Mouse (Mus musculus): ENCODE measurements around the gene Polq. TPM values are rescaled to one million over a fixed set of nuclear protein-coding genes. Genes with fewer than 3 reads are reported as not detected.

The Polq gene
- polyA plus RNA-seq, 1 experiment from 2014 or later: 2.6 TPM

DNA sequence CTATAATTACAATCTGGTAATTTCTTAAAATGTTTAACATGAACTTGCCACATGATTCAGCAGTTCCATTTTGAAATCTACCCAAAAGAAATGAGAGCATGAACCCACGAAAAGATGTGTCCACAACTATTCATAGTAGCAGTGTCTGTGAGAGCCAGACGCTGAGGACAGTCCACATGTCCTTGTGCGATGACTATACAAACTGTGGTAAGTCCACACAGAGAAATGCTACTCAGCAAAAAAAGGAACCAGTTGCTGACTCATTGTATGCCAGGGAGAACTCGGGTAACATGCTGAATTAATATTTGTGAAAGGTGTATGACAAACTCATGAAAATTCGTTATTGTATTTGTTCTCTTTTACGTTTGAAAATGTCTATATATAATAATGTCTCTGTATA, 13.9 kb upstream of the Polq start:
- Histone ChIP-seq H3K4me2 (replicated peaks) (no peak overlapping the region), H3K9ac (no peak overlapping the region), H3K4me3 (replicated peaks; ENCODE audit: low read length) (no peak overlapping the region), H3K27ac (no peak overlapping the region), H3K4me1 (replicated peaks; ENCODE audit: control insufficient read depth, insufficient read depth, low read length) (no peaks in the 10 kb centered on the region), H3K36me3 (replicated peaks; ENCODE audit: control insufficient read depth, insufficient read depth) (no peaks in the 10 kb centered on the region), H3K27me3 (ENCODE audit: control insufficient read depth, insufficient read depth, low read length) (no peaks in the 10 kb centered on the region), H3K9me3 (ENCODE audit: control insufficient read depth, low read length) (no peaks in the 10 kb centered on the region)
- no peak for ATAC-seq (ENCODE audit: low FRiP score)
- no peak for DNase-seq (ENCODE audit: low spot score)
- 86% methylated on average over 6 of the region's 6 CpGs for WGBS

DNA sequence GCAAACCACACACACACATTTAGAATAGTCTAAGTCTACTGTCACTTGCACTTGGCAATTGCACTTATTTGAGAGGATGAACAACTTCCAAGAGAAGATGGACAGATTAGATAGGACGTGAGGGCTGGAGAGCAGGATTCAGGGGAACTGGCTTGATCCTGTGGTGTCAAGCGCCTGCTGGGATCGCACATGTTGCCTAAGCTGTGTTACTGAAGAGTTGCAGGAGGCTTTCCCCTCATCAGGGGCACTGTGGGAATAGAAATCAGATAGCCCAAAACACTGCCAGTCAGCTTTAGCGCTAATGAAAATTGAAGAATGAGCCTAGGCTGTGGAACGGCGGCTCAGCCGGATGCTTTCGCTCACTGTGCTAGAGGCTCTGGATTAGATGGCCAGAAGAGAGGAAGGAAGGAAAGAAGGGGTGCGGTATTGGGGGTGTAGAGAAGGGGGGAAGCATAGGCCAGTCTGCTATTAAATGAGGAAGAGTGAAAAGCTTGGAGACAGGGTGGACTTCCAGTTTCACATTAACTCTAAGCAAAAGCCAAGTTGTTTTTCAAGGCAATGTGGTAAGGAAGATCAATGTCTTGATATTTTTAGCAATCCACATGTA, 12.1 kb upstream of the Polq start:
- no peaks in the 10 kb centered on the region for H3K27me3 ChIP-seq (ENCODE audit: control insufficient read depth, insufficient read depth, low read length)
- H3K4me3 ChIP-seq (replicated peaks; ENCODE audit: low read length): no peak overlapping the region
- ATAC-seq (ENCODE audit: low FRiP score): no peak
- WGBS: 85% methylated on average over 9 of the region's 9 CpGs
- H3K4me1 ChIP-seq (replicated peaks; ENCODE audit: control insufficient read depth, insufficient read depth, low read length): no peaks in the 10 kb centered on the region
- H3K27ac ChIP-seq: no peak overlapping the region
- H3K4me2 ChIP-seq (replicated peaks): no peak overlapping the region
- no peaks in the 10 kb centered on the region for H3K36me3 ChIP-seq (replicated peaks; ENCODE audit: control insufficient read depth, insufficient read depth)
- H3K9me3 ChIP-seq (ENCODE audit: control insufficient read depth, low read length): no peaks in the 10 kb centered on the region
- DNase-seq (ENCODE audit: low spot score): no peak
- no peak overlapping the region for H3K9ac ChIP-seq

DNA sequence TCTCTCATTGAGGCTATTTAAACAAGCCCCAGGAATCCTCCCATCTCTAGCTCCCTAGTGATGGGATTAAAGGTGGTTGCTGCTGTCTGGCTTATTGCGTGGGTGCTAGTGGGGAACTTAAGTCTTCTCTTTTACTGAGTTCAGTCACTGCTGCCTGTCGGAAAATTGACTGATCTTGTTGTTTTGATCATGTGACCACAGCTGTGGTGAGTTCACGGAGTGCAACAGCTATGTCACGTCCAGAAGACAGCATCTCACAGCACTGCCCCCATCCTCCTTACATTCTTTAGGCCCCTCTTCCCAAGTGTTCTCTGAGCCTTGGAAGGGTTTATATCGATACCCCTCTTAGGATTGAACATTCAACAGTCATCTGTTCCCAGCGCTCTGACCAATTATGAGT, 2.3 kb upstream of the Polq start:
- Histone ChIP-seq H3K4me1 (replicated peaks; ENCODE audit: control insufficient read depth, insufficient read depth, low read length) (peaks cover 13% of the 10 kb centered on the region), H3K27ac (no peak overlapping the region), H3K9me3 (ENCODE audit: control insufficient read depth, low read length) (no peaks in the 10 kb centered on the region), H3K4me2 (replicated peaks) (no peak overlapping the region), H3K36me3 (replicated peaks; ENCODE audit: control insufficient read depth, insufficient read depth) (no peaks in the 10 kb centered on the region), H3K27me3 (ENCODE audit: control insufficient read depth, insufficient read depth, low read length) (no peaks in the 10 kb centered on the region), H3K9ac (no peak overlapping the region), H3K4me3 (replicated peaks; ENCODE audit: low read length) (no peak overlapping the region)
- ATAC-seq (ENCODE audit: low FRiP score) (no peak), DNase-seq (ENCODE audit: low spot score) (no peak)
- 68% methylated on average over 6 of the region's 6 CpGs for WGBS

DNA sequence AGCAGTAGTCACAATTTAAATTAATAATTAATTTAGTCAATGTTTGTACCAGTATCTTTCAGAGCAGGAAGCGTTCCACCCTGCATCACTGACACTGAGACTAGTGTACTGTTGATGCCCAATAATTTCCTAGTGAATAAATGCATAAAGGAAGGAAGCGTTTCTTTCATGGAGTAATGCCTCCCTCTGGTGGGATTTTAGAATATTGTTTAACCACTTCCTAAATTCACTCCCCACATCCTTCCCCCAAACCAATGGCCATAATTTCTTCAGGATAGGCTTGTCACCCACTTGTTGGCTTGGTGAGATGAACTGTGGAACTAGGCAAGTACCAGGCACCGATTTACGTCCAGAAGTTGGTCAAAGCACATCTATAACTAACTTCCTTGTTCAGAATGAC, 1.2 kb upstream of the Polq start:
- WGBS: 59% methylated on average over 4 of the region's 4 CpGs
- no peak overlapping the region for H3K4me2 ChIP-seq (replicated peaks)

DNA sequence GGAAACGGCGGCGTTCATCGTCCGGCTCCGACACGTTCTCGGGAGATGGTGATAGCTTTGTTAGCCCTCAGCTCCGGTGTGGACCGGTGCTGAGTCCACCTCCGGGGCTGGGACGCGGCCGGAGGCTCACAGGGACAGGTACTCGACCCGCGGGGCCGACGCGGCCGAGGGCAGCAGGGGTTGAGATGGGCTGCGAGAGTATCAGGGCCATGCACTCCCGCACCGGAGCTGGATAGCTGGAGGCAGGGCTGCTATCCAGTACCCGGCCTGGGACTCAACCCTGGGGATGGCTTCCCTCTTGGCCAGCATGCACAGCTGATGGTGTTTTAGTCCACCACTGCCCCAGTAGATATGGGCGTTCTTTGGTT, 320 bp downstream of the Polq start:
- DNase-seq (ENCODE audit: low spot score) (no peak), ATAC-seq (ENCODE audit: low FRiP score) (peak; percentile 67)
- H3K36me3 ChIP-seq (replicated peaks; ENCODE audit: control insufficient read depth, insufficient read depth): no peaks in the 10 kb centered on the region; the same call in 1 of the 2 replicates
- H3K4me2 ChIP-seq (replicated peaks): peak overlapping the region; percentile 86
- H3K27ac ChIP-seq: no peak overlapping the region
- peaks cover 13% of the 10 kb centered on the region for H3K4me1 ChIP-seq (replicated peaks; ENCODE audit: control insufficient read depth, insufficient read depth, low read length)
- H3K9me3 ChIP-seq (ENCODE audit: control insufficient read depth, low read length): no peaks in the 10 kb centered on the region
- no peaks in the 10 kb centered on the region for H3K27me3 ChIP-seq (ENCODE audit: control insufficient read depth, insufficient read depth, low read length)
- WGBS: under 1% methylated on average over 26 of the region's 26 CpGs
- H3K9ac ChIP-seq: peak overlapping the region; percentile 52
- H3K4me3 ChIP-seq (replicated peaks; ENCODE audit: low read length): peak overlapping the region; percentile 67

More for the DNA sequence above, 1.2 kb upstream of the Polq start:
- H3K36me3 ChIP-seq (replicated peaks; ENCODE audit: control insufficient read depth, insufficient read depth): no peaks in the 10 kb centered on the region
- peak; percentile 52; the same call in 1 of the 2 replicates for ATAC-seq (ENCODE audit: low FRiP score)
- H3K27me3 ChIP-seq (ENCODE audit: control insufficient read depth, insufficient read depth, low read length): no peaks in the 10 kb centered on the region
- H3K9ac ChIP-seq: no peak overlapping the region
- no peak overlapping the region for H3K27ac ChIP-seq
- H3K9me3 ChIP-seq (ENCODE audit: control insufficient read depth, low read length): no peaks in the 10 kb centered on the region
- H3K4me3 ChIP-seq (replicated peaks; ENCODE audit: low read length): no peak overlapping the region; the same call in 1 of the 2 replicates
- H3K4me1 ChIP-seq (replicated peaks; ENCODE audit: control insufficient read depth, insufficient read depth, low read length): peaks cover 13% of the 10 kb centered on the region
- peak; percentile 79 for DNase-seq (ENCODE audit: low spot score)

DNA sequence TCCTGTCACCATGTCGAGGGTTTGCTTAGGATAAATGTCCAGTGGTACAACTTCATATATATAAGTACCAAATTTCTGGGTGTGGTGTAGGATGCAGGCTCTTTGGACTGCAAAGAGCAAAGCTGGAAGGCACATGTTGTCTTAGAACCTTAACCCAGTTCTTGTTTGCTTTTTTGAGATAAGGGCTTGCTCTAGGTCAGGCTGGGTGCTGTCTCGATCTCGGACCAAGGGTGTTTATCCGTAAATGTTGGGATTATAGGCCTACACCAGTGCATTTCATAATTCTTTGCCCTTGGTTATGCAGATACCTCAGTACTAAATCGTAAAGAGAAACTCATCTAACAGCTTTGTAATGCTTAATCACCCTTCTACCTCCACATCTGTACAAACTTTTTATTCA, 750 bp downstream of the Polq start:
- no peaks in the 10 kb centered on the region; the same call in 1 of the 2 replicates for H3K36me3 ChIP-seq (replicated peaks; ENCODE audit: control insufficient read depth, insufficient read depth)
- no peak for DNase-seq (ENCODE audit: low spot score)
- peak overlapping the region; percentile 52 for H3K9ac ChIP-seq
- H3K9me3 ChIP-seq (ENCODE audit: control insufficient read depth, low read length): no peaks in the 10 kb centered on the region
- H3K4me1 ChIP-seq (replicated peaks; ENCODE audit: control insufficient read depth, insufficient read depth, low read length): peaks cover 13% of the 10 kb centered on the region
- no peaks in the 10 kb centered on the region for H3K27me3 ChIP-seq (ENCODE audit: control insufficient read depth, insufficient read depth, low read length)
- H3K4me2 ChIP-seq (replicated peaks): peak overlapping the region; percentile 86
- ATAC-seq (ENCODE audit: low FRiP score): no peak
- no peak overlapping the region for H3K27ac ChIP-seq
- WGBS: 61% methylated on average over 5 of the region's 5 CpGs
- H3K4me3 ChIP-seq (replicated peaks; ENCODE audit: low read length): peak overlapping the region; percentile 67

DNA sequence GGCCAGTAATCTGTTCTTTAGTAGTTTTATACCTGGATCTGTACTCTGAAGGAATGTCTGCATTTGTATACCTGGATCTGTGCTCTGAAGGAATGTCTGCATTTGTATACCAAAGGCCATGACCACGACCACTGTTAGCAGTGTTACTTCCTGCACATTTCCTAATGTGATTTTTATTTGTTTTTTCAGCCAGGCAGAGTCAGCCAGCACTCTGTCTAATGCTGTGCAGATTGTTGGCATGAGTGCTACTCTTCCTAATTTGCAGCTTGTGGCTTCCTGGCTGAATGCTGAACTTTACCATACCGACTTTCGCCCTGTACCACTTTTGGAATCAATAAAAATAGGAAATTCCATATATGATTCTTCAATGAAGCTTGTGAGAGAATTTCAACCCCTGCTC, 16.0 kb downstream of the Polq start:
- H3K4me1 ChIP-seq (replicated peaks; ENCODE audit: control insufficient read depth, insufficient read depth, low read length): no peaks in the 10 kb centered on the region
- H3K27me3 ChIP-seq (ENCODE audit: control insufficient read depth, insufficient read depth, low read length): no peaks in the 10 kb centered on the region
- H3K4me2 ChIP-seq (replicated peaks): no peak overlapping the region
- H3K36me3 ChIP-seq (replicated peaks; ENCODE audit: control insufficient read depth, insufficient read depth): no peaks in the 10 kb centered on the region; the same call in 1 of the 2 replicates
- WGBS: 94% methylated on average over 3 of the region's 3 CpGs
- no peak for DNase-seq (ENCODE audit: low spot score)
- ATAC-seq (ENCODE audit: low FRiP score): no peak
- H3K9ac ChIP-seq: no peak overlapping the region
- H3K4me3 ChIP-seq (replicated peaks; ENCODE audit: low read length): no peak overlapping the region
- H3K9me3 ChIP-seq (ENCODE audit: control insufficient read depth, low read length): no peaks in the 10 kb centered on the region
- H3K27ac ChIP-seq: no peak overlapping the region

DNA sequence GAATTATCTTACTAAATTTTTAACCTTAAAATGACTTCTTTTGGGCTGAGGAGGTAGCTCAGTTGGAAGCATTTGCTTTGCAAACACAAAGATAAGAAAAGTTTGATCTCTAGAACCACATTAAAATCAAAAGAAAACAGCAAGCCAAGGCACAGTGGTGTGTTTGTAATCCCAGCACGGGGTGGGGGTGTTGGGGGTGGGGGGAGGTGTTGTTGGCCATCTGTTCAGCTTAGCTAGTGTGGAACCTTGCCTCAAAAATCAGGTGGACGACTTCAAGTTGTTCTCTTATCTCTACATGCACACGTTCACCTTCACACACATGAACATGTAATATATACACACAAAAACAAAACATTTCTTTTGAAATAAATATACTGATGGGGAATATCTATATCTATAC, 20.4 kb downstream of the Polq start:
- Histone ChIP-seq H3K4me3 (replicated peaks; ENCODE audit: low read length) (no peak overlapping the region), H3K9me3 (ENCODE audit: control insufficient read depth, low read length) (no peaks in the 10 kb centered on the region), H3K27ac (no peak overlapping the region), H3K36me3 (replicated peaks; ENCODE audit: control insufficient read depth, insufficient read depth) (peaks cover 5% of the 10 kb centered on the region), H3K9ac (no peak overlapping the region), H3K27me3 (ENCODE audit: control insufficient read depth, insufficient read depth, low read length) (no peaks in the 10 kb centered on the region), H3K4me2 (replicated peaks) (no peak overlapping the region), H3K4me1 (replicated peaks; ENCODE audit: control insufficient read depth, insufficient read depth, low read length) (no peaks in the 10 kb centered on the region)
- WGBS: 85% methylated on average over 3 of the region's 3 CpGs
- ATAC-seq (ENCODE audit: low FRiP score) (no peak), DNase-seq (ENCODE audit: low spot score) (no peak)

DNA sequence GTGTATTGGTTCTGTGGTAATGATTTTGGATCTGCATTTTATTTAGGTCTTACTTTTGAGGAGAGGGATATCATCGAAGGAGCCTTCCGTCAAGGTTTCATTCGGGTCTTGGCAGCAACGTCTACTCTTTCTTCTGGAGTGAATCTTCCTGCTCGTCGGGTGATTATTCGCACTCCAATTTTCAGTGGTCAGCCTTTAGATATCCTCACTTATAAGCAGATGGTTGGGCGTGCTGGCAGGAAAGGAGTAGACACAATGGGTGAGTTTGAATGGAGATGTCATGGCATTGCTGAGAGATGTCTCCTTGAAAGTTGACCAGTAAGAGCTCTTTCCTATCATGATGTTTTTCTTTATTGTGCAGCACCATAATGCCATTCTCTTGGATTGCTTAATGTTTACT, 23.2 kb downstream of the Polq start:
- peaks cover 5% of the 10 kb centered on the region for H3K36me3 ChIP-seq (replicated peaks; ENCODE audit: control insufficient read depth, insufficient read depth)
- no peaks in the 10 kb centered on the region for H3K4me1 ChIP-seq (replicated peaks; ENCODE audit: control insufficient read depth, insufficient read depth, low read length)
- ATAC-seq (ENCODE audit: low FRiP score) (no peak), DNase-seq (ENCODE audit: low spot score) (no peak)
- H3K9me3 ChIP-seq (ENCODE audit: control insufficient read depth, low read length): no peaks in the 10 kb centered on the region
- 93% methylated on average over 8 of the region's 8 CpGs for WGBS
- H3K27me3 ChIP-seq (ENCODE audit: control insufficient read depth, insufficient read depth, low read length): no peaks in the 10 kb centered on the region
- no peak overlapping the region for H3K4me2 ChIP-seq (replicated peaks)
- H3K9ac ChIP-seq: no peak overlapping the region
- H3K27ac ChIP-seq: no peak overlapping the region
- no peak overlapping the region for H3K4me3 ChIP-seq (replicated peaks; ENCODE audit: low read length)

DNA sequence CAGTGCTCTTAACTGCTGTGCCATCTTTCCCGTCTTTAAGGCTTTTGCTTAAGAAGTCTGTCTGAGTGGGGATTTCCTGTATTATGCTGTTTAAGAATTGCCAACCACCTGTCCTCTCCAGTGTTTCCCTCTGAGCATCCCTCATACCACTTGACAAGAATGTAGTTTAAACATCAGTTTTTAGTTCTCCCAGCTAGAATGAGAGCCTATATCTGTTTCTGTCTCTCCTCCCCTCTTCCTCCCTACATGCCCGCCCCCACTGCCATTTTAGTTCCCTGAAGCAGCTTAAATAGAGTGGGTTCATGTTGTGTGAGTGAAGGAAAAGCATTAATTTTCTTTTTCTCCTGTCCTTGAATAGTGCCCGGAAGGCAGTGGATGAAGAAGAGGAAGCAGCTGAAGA, 48.0 kb downstream of the Polq start:
- peaks cover 28% of the 10 kb centered on the region for H3K36me3 ChIP-seq (replicated peaks; ENCODE audit: control insufficient read depth, insufficient read depth)
- no peaks in the 10 kb centered on the region for H3K27me3 ChIP-seq (ENCODE audit: control insufficient read depth, insufficient read depth, low read length)
- no peak overlapping the region for H3K4me2 ChIP-seq (replicated peaks)
- H3K4me3 ChIP-seq (replicated peaks; ENCODE audit: low read length): no peak overlapping the region
- no peak overlapping the region for H3K27ac ChIP-seq
- 97% methylated on average over 3 of the region's 3 CpGs for WGBS
- no peak overlapping the region for H3K9ac ChIP-seq
- H3K9me3 ChIP-seq (ENCODE audit: control insufficient read depth, low read length): no peaks in the 10 kb centered on the region
- ATAC-seq (ENCODE audit: low FRiP score): no peak
- no peak for DNase-seq (ENCODE audit: low spot score)
- no peaks in the 10 kb centered on the region for H3K4me1 ChIP-seq (replicated peaks; ENCODE audit: control insufficient read depth, insufficient read depth, low read length)
